Mouse (Mus musculus) E14TG2a.4 (cell line): Measurements from ENCODE around the gene Csdc2.

Source experiments
- CTCF ChIP-seq: conservative IDR thresholded peaks from 2 replicates; pipeline ENCODE4 v1.5.1; 2014; ENCODE audit warnings: low read length
- NANOG ChIP-seq: IDR thresholded peaks from 2 replicates; pipeline ENCODE4 v1.6.1; 2014; ENCODE audit warnings: borderline replicate concordance, low read length, mixed read lengths
- POU5F1 ChIP-seq: IDR thresholded peaks from 2 replicates; pipeline ENCODE4 v1.6.1; 2014; ENCODE audit warnings: low read length, borderline replicate concordance

GRCm38 (mm10) chr15:81939157-81939715 is 2.7 kb downstream of the Csdc2 start:
- no peak for TF ChIP-seq POU5F1
- TF ChIP-seq CTCF = no peak
- TF ChIP-seq NANOG = no peak
